Mouse (Mus musculus) stomach, postnatal 0 days (tissue): ENCODE results near the gene Gli3. TPM values are rescaled to one million over a fixed set of nuclear protein-coding genes. Genes with fewer than 3 reads are reported as not detected.

ENCODE experiments used
- ATAC-seq: fragments of 200-750 bp; cut with Nextera tagmentation; 2 replicates; pipeline ENCODE4 v1.8.0; 2017; ENCODE audit not compliant: low FRiP score, low TSS enrichment
- DNase-seq: peaks from one replicate; pipeline ENCODE4 v3.0.0-alpha.2; 2016; ENCODE audit warnings: low spot score
- H3K27ac ChIP-seq: fragments of 300-500 bp; sonication (generic); replicated peaks from 2 replicates; pipeline ENCODE4 v1.5.1; 2014; ENCODE audit warnings: mild to moderate bottlenecking, control low read depth
- H3K27me3 ChIP-seq: fragments of 300-500 bp; sonication (generic); 2 replicates; pipeline ENCODE4 v1.6.1; 2014; ENCODE audit warnings: low read length; ENCODE audit not compliant: control insufficient read depth, insufficient read depth
- H3K36me3 ChIP-seq: fragments of 300-500 bp; sonication (generic); 2 replicates; pipeline ENCODE4 v1.6.1; 2014; ENCODE audit warnings: low read length, mixed read lengths; ENCODE audit not compliant: control insufficient read depth, insufficient read depth
- H3K4me1 ChIP-seq: fragments of 300-500 bp; sonication (generic); replicated peaks from 2 replicates; pipeline ENCODE4 v1.6.1; 2014; ENCODE audit warnings: antibody characterized with exemption; ENCODE audit not compliant: control insufficient read depth, insufficient read depth
- H3K4me2 ChIP-seq: fragments of 300-500 bp; sonication (generic); replicated peaks from 2 replicates; pipeline ENCODE4 v1.6.1; 2014; ENCODE audit warnings: low read depth, mild to moderate bottlenecking, control low read depth, moderate library complexity
- H3K4me3 ChIP-seq: fragments of 300-500 bp; sonication (generic); 2 replicates; pipeline ENCODE4 v1.5.1; 2014; ENCODE audit warnings: low read depth, low read length, control low read depth
- H3K9ac ChIP-seq: fragments of 300-500 bp; sonication (generic); 2 replicates; pipeline ENCODE4 v1.6.1; 2014; ENCODE audit warnings: mild to moderate bottlenecking, low read length, control low read depth, mixed read lengths
- H3K9me3 ChIP-seq: fragments of 300-500 bp; sonication (generic); 2 replicates; pipeline ENCODE4 v1.6.1; 2016; ENCODE audit warnings: low read length; ENCODE audit not compliant: control insufficient read depth
- CTCF ChIP-seq: IDR thresholded peaks from 2 replicates; pipeline ENCODE4 v1.5.1; 2016; ENCODE audit warnings: antibody characterized with exemption, low read depth, mild to moderate bottlenecking, moderate library complexity
- EP300 ChIP-seq: optimal IDR thresholded peaks from 2 replicates; pipeline ENCODE3; 2016; ENCODE audit warnings: antibody characterized with exemption
- WGBS: fragments of 180-500 bp; shearing (Covaris S2); extraction: QIAGEN DNeasy Blood & Tissue Kit; methylation state at CpG from one replicate; pipeline ENCODE4 v1.1.7; 2014; 5-methylcytosine and 5-hydroxymethylcytosine counted together
- polyA plus RNA-seq: library from polyadenylated mRNA; unstranded; fragments of >200 nt; fragmentation: Nextera tagmentation; extraction: Ambion mirVana; gene quantifications from 2 replicates; pipeline ENCODE4 v1.2.1, GENCODE M21; 2015

Gene Gli3
- polyA plus RNA-seq, 1 experiment from 2014 or later = 4.9 TPM

- ATAC-seq = no peak
- Histone ChIP-seq H3K9ac (no peak overlapping the region), H3K4me3 (no peak overlapping the region), H3K9me3 (no peaks in the 10 kb centered on the region), H3K4me1 (no peaks in the 10 kb centered on the region), H3K27me3 (no peaks in the 10 kb centered on the region), H3K27ac (no peak overlapping the region), H3K36me3 (no peaks in the 10 kb centered on the region), H3K4me2 (no peak overlapping the region)
- DNase-seq = no peak
- TF ChIP-seq CTCF = no peak
- no peak for TF ChIP-seq EP300
- WGBS = 70% methylated on average over 8 of the region's 8 CpGs
These were observed 61.2 kb downstream of the Gli3 start for GRCm38 (mm10) chr13:15524208-15524607.

- ATAC-seq (no peak), DNase-seq (no peak)
- Histone ChIP-seq H3K4me3 (no peak overlapping the region), H3K4me1 (no peaks in the 10 kb centered on the region), H3K9ac (no peak overlapping the region), H3K4me2 (no peak overlapping the region), H3K27me3 (no peaks in the 10 kb centered on the region), H3K36me3 (no peaks in the 10 kb centered on the region), H3K9me3 (no peaks in the 10 kb centered on the region), H3K27ac (no peak overlapping the region)
- 92% methylated on average over 4 of the region's 4 CpGs for WGBS
- TF ChIP-seq CTCF (no peak), EP300 (no peak)
These were observed 63.7 kb downstream of the Gli3 start for GRCm38 (mm10) chr13:15526691-15527090.

GRCm38 (mm10) chr13:15531568-15531967 is 68.5 kb downstream of the Gli3 start:
- Histone ChIP-seq H3K9ac (no peak overlapping the region), H3K27me3 (no peaks in the 10 kb centered on the region)
- 69% methylated on average over 3 of the region's 3 CpGs for WGBS

GRCm38 (mm10) chr13:15537206-15537605 is 74.2 kb downstream of the Gli3 start:
- Histone ChIP-seq H3K4me1 (0 out of 2 replicates have a peak, but pooled peaks cover 6% of the 10 kb centered on the region), H3K4me3 (no peak overlapping the region), H3K4me2 (no peak overlapping the region), H3K36me3 (no peaks in the 10 kb centered on the region), H3K9me3 (no peaks in the 10 kb centered on the region), H3K9ac (no peak overlapping the region), H3K27ac (no peak overlapping the region), H3K27me3 (no peaks in the 10 kb centered on the region)
- 35% methylated on average over 5 of the region's 5 CpGs for WGBS
- TF ChIP-seq EP300 (no peak), CTCF (no peak)
- no peak for DNase-seq
- no peak for ATAC-seq

More at GRCm38 (mm10) chr13:15531568-15531967, 68.5 kb downstream of the Gli3 start:
- no peak for ATAC-seq
- Histone ChIP-seq H3K9me3 (no peaks in the 10 kb centered on the region), H3K4me2 (no peak overlapping the region), H3K27ac (no peak overlapping the region), H3K36me3 (no peaks in the 10 kb centered on the region), H3K4me3 (no peak overlapping the region), H3K4me1 (no peaks in the 10 kb centered on the region)
- no peak for DNase-seq
- TF ChIP-seq EP300 (no peak), CTCF (no peak)

- no peaks in the 10 kb centered on the region for H3K36me3 ChIP-seq
- 62% methylated on average over 3 of the region's 3 CpGs for WGBS
- H3K4me3 ChIP-seq = no peak overlapping the region
- DNase-seq = peak; percentile 22
- no peak overlapping the region for H3K4me2 ChIP-seq
- TF ChIP-seq CTCF (no peak), EP300 (no peak)
- H3K9ac ChIP-seq = no peak overlapping the region
- no peak for ATAC-seq
- 0 out of 2 replicates have a peak, but pooled peaks cover 6% of the 10 kb centered on the region for H3K4me1 ChIP-seq
- no peaks in the 10 kb centered on the region for H3K9me3 ChIP-seq
- H3K27ac ChIP-seq = no peak overlapping the region
- no peaks in the 10 kb centered on the region for H3K27me3 ChIP-seq
These were observed 74.6 kb downstream of the Gli3 start for GRCm38 (mm10) chr13:15537611-15538010.

GRCm38 (mm10) chr13:15538389-15538788 is 75.4 kb downstream of the Gli3 start:
- H3K4me1 ChIP-seq = 0 out of 2 replicates have a peak, but pooled peaks cover 6% of the 10 kb centered on the region
- WGBS = 51% methylated on average over 2 of the region's 2 CpGs

More at GRCm38 (mm10) chr13:15538389-15538788, 75.4 kb downstream of the Gli3 start:
- Histone ChIP-seq H3K9ac (no peak overlapping the region), H3K9me3 (no peaks in the 10 kb centered on the region), H3K4me3 (no peak overlapping the region), H3K27ac (no peak overlapping the region), H3K36me3 (no peaks in the 10 kb centered on the region), H3K27me3 (no peaks in the 10 kb centered on the region), H3K4me2 (no peak overlapping the region)
- no peak for ATAC-seq
- no peak for DNase-seq
- TF ChIP-seq EP300 = no peak
- TF ChIP-seq CTCF = peak; percentile 13; the same call in 1 of the 2 replicates
